Mouse (Mus musculus) CH12.LX (cell line): ENCODE data around the gene Grin2c. TPM values are rescaled to one million over a fixed set of nuclear protein-coding genes. Genes with fewer than 3 reads are reported as not detected.

Experiments
- DNase-seq: peaks from one replicate; pipeline ENCODE4 v3.0.0-alpha.2; 2013; ENCODE audit errors: extremely low read depth
- H3K27ac ChIP-seq: 2 replicates; pipeline ENCODE4 v1.5.1; 2012; ENCODE audit warnings: low read depth, mild to moderate bottlenecking, control low read depth, moderate library complexity; ENCODE audit not compliant: insufficient read depth
- H3K27me3 ChIP-seq: replicated peaks from 2 replicates; pipeline ENCODE3; 2012; ENCODE audit warnings: inconsistent platforms
- H3K36me3 ChIP-seq, 2 experiments: replicated peaks in 1 of 2; 2 replicates each; pipeline versions ENCODE3 to v1.6.1; 2012; ENCODE audit warnings: inconsistent platforms in 1 of 2, low read length in 1 of 2, mild to moderate bottlenecking in 1 of 2, mixed read lengths in 1 of 2, moderate library complexity in 1 of 2; ENCODE audit not compliant: control insufficient read depth in 1 of 2, insufficient read depth in 1 of 2
- H3K4me1 ChIP-seq, 2 experiments: 2 replicates each; pipeline ENCODE4 v1.6.1; 2012; ENCODE audit warnings: inconsistent platforms in 1 of 2, moderate library complexity in 1 of 2; ENCODE audit not compliant: insufficient read depth in 2 of 2, control insufficient read depth in 1 of 2
- H3K4me2 ChIP-seq: 2 replicates; pipeline ENCODE4 v1.6.1; 2012; ENCODE audit warnings: low read depth, mild to moderate bottlenecking, control low read depth; ENCODE audit not compliant: poor library complexity, insufficient read depth, severe bottlenecking
- H3K4me3 ChIP-seq, 3 experiments: fragments of 150-350 bp in 1 of 3; sonication (generic) in 1 of 3; replicated peaks in 1 of 3; 2 replicates each; pipeline versions ENCODE3 to v1.5.1; 2011 to 2012; ENCODE audit warnings: low read depth in 2 of 3, low read length in 2 of 3, mild to moderate bottlenecking in 2 of 3, moderate library complexity in 2 of 3, control low read depth in 1 of 3, improper control_type of control experiment in 1 of 3, inconsistent platforms in 1 of 3, mixed read lengths in 1 of 3; ENCODE audit not compliant: poor library complexity in 1 of 3
- H3K79me2 ChIP-seq: replicated peaks from 2 replicates; pipeline ENCODE4 v1.6.1; 2012; ENCODE audit warnings: mild to moderate bottlenecking, moderate library complexity; ENCODE audit not compliant: control insufficient read depth, poor library complexity, insufficient read depth, severe bottlenecking; ENCODE audit errors: extremely low read depth
- H3K9ac ChIP-seq: 2 replicates; pipeline ENCODE4 v1.6.1; 2012; ENCODE audit warnings: low read depth, mild to moderate bottlenecking, control low read depth, moderate library complexity; ENCODE audit not compliant: insufficient read depth
- H3K9me3 ChIP-seq: replicated peaks from 2 replicates; pipeline ENCODE3; 2012; ENCODE audit warnings: low read length, inconsistent platforms, mixed read lengths
- BHLHE40 ChIP-seq: IDR thresholded peaks from 2 replicates; pipeline ENCODE4 v1.6.1; 2011; ENCODE audit warnings: mild to moderate bottlenecking, low read depth, low read length, improper control_type of control experiment
- CHD2 ChIP-seq: IDR thresholded peaks from 2 replicates; pipeline ENCODE4 v1.6.1; 2011; ENCODE audit warnings: low read length, improper control_type of control experiment
- CTCF ChIP-seq, 2 experiments: IDR thresholded peaks in 1 of 2; conservative IDR thresholded peaks in 1 of 2; 2 replicates each; pipeline ENCODE4 v1.5.1; 2011 to 2012; ENCODE audit warnings: low read depth in 2 of 2, low read length in 2 of 2, improper control_type of control experiment in 1 of 2, inconsistent platforms in 1 of 2, mild to moderate bottlenecking in 1 of 2, moderate library complexity in 1 of 2
- E2F4 ChIP-seq: IDR thresholded peaks from 2 replicates; pipeline ENCODE4 v1.6.1; 2011; ENCODE audit warnings: low read depth, low read length, improper control_type of control experiment; ENCODE audit not compliant: insufficient replicate concordance
- ELF1 ChIP-seq: IDR thresholded peaks from 2 replicates; pipeline ENCODE4 v1.6.1; 2014; ENCODE audit warnings: low read depth, mild to moderate bottlenecking, inconsistent platforms, low read length, improper control_type of control experiment
- EP300 ChIP-seq: IDR thresholded peaks from 2 replicates; pipeline ENCODE4 v1.6.1; 2011; ENCODE audit warnings: low read length, improper control_type of control experiment
- ETS1 ChIP-seq: conservative IDR thresholded peaks from 2 replicates; pipeline ENCODE4 v1.6.1; 2012; ENCODE audit warnings: low read depth, mild to moderate bottlenecking, inconsistent platforms, low read length, improper control_type of control experiment, moderate library complexity
- GABPA ChIP-seq: IDR thresholded peaks from 2 replicates; pipeline ENCODE4 v1.6.1; 2012; ENCODE audit warnings: low read depth, low read length, improper control_type of control experiment, inconsistent platforms; ENCODE audit not compliant: insufficient replicate concordance
- HCFC1 ChIP-seq: IDR thresholded peaks from 2 replicates; pipeline ENCODE4 v1.6.1; 2012; ENCODE audit warnings: low read depth, mild to moderate bottlenecking, inconsistent platforms, low read length, improper control_type of control experiment
- IRF4 ChIP-seq: IDR thresholded peaks from 2 replicates; pipeline ENCODE4 v1.6.1; 2014; ENCODE audit warnings: low read depth, mild to moderate bottlenecking, inconsistent platforms, low read length, improper control_type of control experiment
- JUND ChIP-seq: conservative IDR thresholded peaks from 2 replicates; pipeline ENCODE4 v1.6.1; 2011; ENCODE audit warnings: low read depth, low read length, improper control_type of control experiment
- KAT2A ChIP-seq: IDR thresholded peaks from 2 replicates; pipeline ENCODE4 v1.6.1; 2012; ENCODE audit warnings: low read length, improper control_type of control experiment, inconsistent platforms; ENCODE audit not compliant: insufficient replicate concordance
- MAZ ChIP-seq: IDR thresholded peaks from 2 replicates; pipeline ENCODE4 v1.6.1; 2012; ENCODE audit warnings: low read depth, mild to moderate bottlenecking, inconsistent platforms, low read length, improper control_type of control experiment, moderate library complexity
- MEF2A ChIP-seq: IDR thresholded peaks from 2 replicates; pipeline ENCODE4 v1.6.1; 2014; ENCODE audit warnings: low read depth, mild to moderate bottlenecking, inconsistent platforms, low read length, improper control_type of control experiment, borderline replicate concordance
- MXI1 ChIP-seq: IDR thresholded peaks from 2 replicates; pipeline ENCODE4 v1.6.1; 2011; ENCODE audit warnings: mild to moderate bottlenecking, low read depth, low read length, improper control_type of control experiment
- MYC ChIP-seq: IDR thresholded peaks from 2 replicates; pipeline ENCODE4 v1.6.1; 2011; ENCODE audit warnings: low read depth, mild to moderate bottlenecking, improper control_type of control experiment, low read length
- NELFE ChIP-seq: IDR thresholded peaks from 2 replicates; pipeline ENCODE4 v1.6.1; 2011; ENCODE audit warnings: low read depth, low read length, improper control_type of control experiment
- NRF1 ChIP-seq: IDR thresholded peaks from 2 replicates; pipeline ENCODE4 v1.6.1; 2014; ENCODE audit warnings: low read depth, mild to moderate bottlenecking, inconsistent platforms, low read length, improper control_type of control experiment, moderate library complexity
- PAX5 ChIP-seq: IDR thresholded peaks from 2 replicates; pipeline ENCODE4 v1.6.1; 2012; ENCODE audit warnings: low read length, inconsistent platforms, mixed read lengths
- POLR2A ChIP-seq: IDR thresholded peaks from 2 replicates; pipeline ENCODE4 v1.6.1; 2011; ENCODE audit warnings: low read depth, mild to moderate bottlenecking, improper control_type of control experiment, low read length
- RAD21 ChIP-seq: IDR thresholded peaks from 2 replicates; pipeline ENCODE4 v1.6.1; 2011; ENCODE audit warnings: low read depth, mild to moderate bottlenecking, low read length, improper control_type of control experiment, moderate library complexity
- RCOR1 ChIP-seq: conservative IDR thresholded peaks from 2 replicates; pipeline ENCODE4 v1.6.1; 2012; ENCODE audit warnings: low read depth, mild to moderate bottlenecking, inconsistent platforms, low read length, improper control_type of control experiment
- SIN3A ChIP-seq: IDR thresholded peaks from 2 replicates; pipeline ENCODE4 v1.6.1; 2012; ENCODE audit warnings: low read length, improper control_type of control experiment, inconsistent platforms
- SMC3 ChIP-seq: IDR thresholded peaks from 2 replicates; pipeline ENCODE4 v1.6.1; 2011; ENCODE audit warnings: low read depth, low read length, improper control_type of control experiment
- TBP ChIP-seq: conservative IDR thresholded peaks from 2 replicates; pipeline ENCODE4 v1.6.1; 2011; ENCODE audit warnings: low read depth, low read length, improper control_type of control experiment
- TCF12 ChIP-seq: IDR thresholded peaks from 2 replicates; pipeline ENCODE4 v1.6.1; 2014; ENCODE audit warnings: low read depth, mild to moderate bottlenecking, inconsistent platforms, low read length, improper control_type of control experiment
- UBTF ChIP-seq: IDR thresholded peaks from 2 replicates; pipeline ENCODE4 v1.6.1; 2012; ENCODE audit warnings: low read depth, mild to moderate bottlenecking, inconsistent platforms, low read length, improper control_type of control experiment, moderate library complexity
- USF2 ChIP-seq: conservative IDR thresholded peaks from 2 replicates; pipeline ENCODE4 v1.6.1; 2011; ENCODE audit warnings: low read depth, low read length, improper control_type of control experiment
- ZC3H11A ChIP-seq: IDR thresholded peaks from 2 replicates; pipeline ENCODE4 v1.6.1; 2012; ENCODE audit warnings: low read depth, mild to moderate bottlenecking, inconsistent platforms, low read length, improper control_type of control experiment
- ZKSCAN1 ChIP-seq: IDR thresholded peaks from 2 replicates; pipeline ENCODE4 v1.6.1; 2012; ENCODE audit warnings: low read depth, inconsistent platforms, low read length, improper control_type of control experiment, borderline replicate concordance
- ZMIZ1 ChIP-seq: IDR thresholded peaks from 2 replicates; pipeline ENCODE4 v1.6.1; 2012; ENCODE audit warnings: low read depth, mild to moderate bottlenecking, inconsistent platforms, low read length, improper control_type of control experiment
- ZNF384 ChIP-seq: IDR thresholded peaks from 2 replicates; pipeline ENCODE4 v1.6.1; 2012; ENCODE audit warnings: low read depth, low read length, improper control_type of control experiment, inconsistent platforms
- dilution Hi-C: fragments of 300-500 bp; cut with MboI; formaldehyde crosslinking; loops from 2 replicates; pipeline ENCODE4 v1.14.3; 2020; ENCODE audit warnings: low sequenced_read_pairs; ENCODE audit not compliant: extremely low pct_unique_long_range_greater_than_20kb, extremely low pct_ligation_motif_present
- in situ Hi-C: fragments of 300-500 bp; cut with MboI; formaldehyde crosslinking; loops from 3 replicates; pipeline ENCODE4 v1.14.3; 2019; ENCODE audit warnings: low sequenced_read_pairs, low pct_ligation_motif_present, low pct_unique_long_range_greater_than_20kb, mixed read lengths
- polyA plus RNA-seq: library from polyadenylated mRNA; unstranded; fragments of >175 nt; gene quantifications from 2 replicates; pipeline ENCODE4 v1.2.1, GENCODE M21; 2012; ENCODE audit warnings: low read depth; ENCODE audit not compliant: insufficient read length
- total RNA-seq, 2 experiments: library from RNA; depleted of rRNA; stranded (reverse); fragments of 300-350 nt in 1 of 2; fragments of >200 nt in 1 of 2; gene quantifications; 2 replicates each; pipeline ENCODE4 v1.2.3; 2012 to 2014

Grin2c gene
- total and polyA plus RNA-seq, 3 experiments, result 0.04 TPM; not detected in 2

- H3K4me1 ChIP-seq, result peaks cover 33 to 63% of the 10 kb centered on the region in 2 experiments
- H3K9me3 ChIP-seq, result no peaks in the 10 kb centered on the region
- H3K4me3 ChIP-seq, result peak overlapping the region; percentile 71 to 92 (median 81)
- dilution Hi-C loops, result no loop called here
- H3K27me3 ChIP-seq, result no peaks in the 10 kb centered on the region
- H3K27ac ChIP-seq, result peak overlapping the region; percentile 63
- 0 out of 2 replicates have a peak, but pooled peaks cover 9% of the 10 kb centered on the region for H3K79me2 ChIP-seq
- peak overlapping the region; percentile 79 for H3K9ac ChIP-seq
- DNase-seq, result no peak
- H3K36me3 ChIP-seq, result peaks cover 15 to 33% of the 10 kb centered on the region in 2 experiments
- H3K4me2 ChIP-seq, result peak overlapping the region; percentile 89
- TF ChIP-seq KAT2A (0 out of 2 replicates have a peak, but pooled peaks have one; percentile 3), MXI1 (peak; percentile 23; the same call in 1 of the 2 replicates), SMC3 (no peak)
- in situ Hi-C loops, result no loop called here
Measured at GRCm38 (mm10) chr11:115275954-115276353, 8.9 kb upstream of the Grin2c start.

GRCm38 (mm10) chr11:115275509-115275908, 8.5 kb upstream of the Grin2c start:
- Histone ChIP-seq H3K79me2 (0 out of 2 replicates have a peak, but pooled peaks cover 9% of the 10 kb centered on the region), H3K36me3 (peaks cover 20 to 37% of the 10 kb centered on the region in 2 experiments), H3K4me1 (peaks cover 33 to 63% of the 10 kb centered on the region in 2 experiments), H3K9me3 (no peaks in the 10 kb centered on the region), H3K4me2 (peak overlapping the region; percentile 89), H3K27me3 (no peaks in the 10 kb centered on the region), H3K27ac (peak overlapping the region; percentile 63), H3K9ac (peak overlapping the region; percentile 79), H3K4me3 (peak overlapping the region; percentile 71 to 92 (median 81))
- peak; percentile 89 for DNase-seq
- in situ Hi-C loops (no loop called here), dilution Hi-C loops (no loop called here)
- TF ChIP-seq PAX5 (no peak), ZKSCAN1 (no peak), MAZ (peak; percentile 95), JUND (peak; percentile 88), CHD2 (peak; percentile 91), BHLHE40 (peak; percentile 54), ZNF384 (no peak), TBP (peak; percentile 41; the same call in 1 of the 2 replicates), MYC (peak; percentile 75; the same call in 1 of the 2 replicates), HCFC1 (peak; percentile 64), TCF12 (peak; percentile 83), POLR2A (no peak), NRF1 (0 out of 2 replicates have a peak, but pooled peaks have one; percentile 34), E2F4 (no peak), SMC3 (peak; percentile 2; the same call in 1 of the 2 replicates), ZMIZ1 (peak; percentile 56; the same call in 1 of the 2 replicates), ETS1 (peak; percentile 92), UBTF (peak; percentile 56; the same call in 1 of the 2 replicates), RAD21 (no peak; the same call in 1 of the 2 replicates), EP300 (peak; percentile 94), NELFE (peak; percentile 47; the same call in 1 of the 2 replicates), RCOR1 (peak; percentile 89; the same call in 1 of the 2 replicates), ELF1 (peak; percentile 59), USF2 (no peak), IRF4 (peak; percentile 95), ZC3H11A (no peak), MEF2A (peak; percentile 88), GABPA (no peak), KAT2A (0 out of 2 replicates have a peak, but pooled peaks have one; percentile 47), CTCF (conservative IDR thresholded peaks at IDR 0.05 in 1 of 2, IDR thresholded peaks at IDR 0.05 in 1 of 2; ENCODE audit: low read depth in 2 of 2, low read length in 2 of 2) (0 out of 4 replicates have a peak, but pooled peaks of 1 of the 2 experiments have one; percentile 5), SIN3A (peak; percentile 95)
